Mouse (Mus musculus) E14TG2a.4 (cell line): ENCODE results near the gene Nfe2l2.

Source experiments
- CTCF ChIP-seq: conservative IDR thresholded peaks from 2 replicates; pipeline ENCODE4 v1.5.1; 2014; ENCODE audit warnings: low read length
- NANOG ChIP-seq: IDR thresholded peaks from 2 replicates; pipeline ENCODE4 v1.6.1; 2014; ENCODE audit warnings: borderline replicate concordance, low read length, mixed read lengths
- POU5F1 ChIP-seq: IDR thresholded peaks from 2 replicates; pipeline ENCODE4 v1.6.1; 2014; ENCODE audit warnings: low read length, borderline replicate concordance

DNA sequence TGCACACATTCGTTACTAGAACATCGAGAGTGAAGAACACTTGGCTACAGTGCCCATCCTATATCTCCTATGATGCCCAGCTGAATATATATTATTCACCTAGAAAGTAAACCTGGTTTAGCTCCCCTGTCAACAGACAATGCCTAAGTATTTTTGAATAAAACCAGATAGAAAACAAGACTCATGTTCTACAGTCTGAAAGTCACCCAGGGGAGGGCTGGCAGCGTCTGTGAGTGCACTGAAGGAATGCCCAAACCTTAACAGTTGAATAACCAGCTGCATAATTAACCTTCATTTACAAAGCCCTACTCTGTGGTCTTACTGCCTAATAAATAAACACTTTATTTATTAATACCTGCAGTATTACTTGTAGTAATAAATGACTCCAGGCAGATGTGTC is 19.9 kb downstream of the Nfe2l2 start:
- TF ChIP-seq CTCF (no peak), NANOG (no peak), POU5F1 (no peak)
